Mouse (Mus musculus): Measurements from ENCODE around the gene Ugt1a10.
"Not testable (repeated sequence)": the region's sequence is repeated elsewhere in the genome, so short reads cannot be mapped to it uniquely, and the experiment has no call there.

Gene Ugt1a10

GRCm38 (mm10) chr1:88055088-88055487 lies at the start of gene Ugt1a10:
TSS of gene Ugt1a10 (plus strand) at chr1:88055388.
- no peak for DNase-seq (ENCODE audit: low spot score in 2 of 2)

GRCm38 (mm10) chr1:88007692-88008210 lies 47.4 kb upstream of the Ugt1a10 start:
- DNase-seq (ENCODE audit: low spot score in 2 of 2): no peak

GRCm38 (mm10) chr1:88008211-88008697 lies 46.9 kb upstream of the Ugt1a10 start, which contains the start of gene Usp40:
TSS of gene Usp40 (minus strand) at chr1:88008551.
- DNase-seq (ENCODE audit: low spot score in 2 of 2): peak; percentile 46 to 76

- no peak for DNase-seq (ENCODE audit: low spot score in 2 of 2)
These were observed 46.5 kb upstream of the Ugt1a10 start for GRCm38 (mm10) chr1:88008735-88009134.

- DNase-seq (ENCODE audit: low spot score in 2 of 2): no peak
These were observed 45.7 kb upstream of the Ugt1a10 start for GRCm38 (mm10) chr1:88009521-88009920.

GRCm38 (mm10) chr1:88013726-88014125 lies 41.5 kb upstream of the Ugt1a10 start:
- DNase-seq (ENCODE audit: low spot score in 2 of 2): no peak

GRCm38 (mm10) chr1:88014194-88014593 lies 41.0 kb upstream of the Ugt1a10 start:
- no peak for DNase-seq (ENCODE audit: low spot score in 2 of 2)

GRCm38 (mm10) chr1:88014671-88015070 lies 40.5 kb upstream of the Ugt1a10 start:
- DNase-seq (ENCODE audit: low spot score in 2 of 2): no peak

GRCm38 (mm10) chr1:88015371-88015770 lies 39.8 kb upstream of the Ugt1a10 start:
- DNase-seq (ENCODE audit: low spot score in 2 of 2): no peak

GRCm38 (mm10) chr1:88025244-88025643 lies 29.9 kb upstream of the Ugt1a10 start:
- DNase-seq (ENCODE audit: low spot score in 2 of 2): not testable (repeated sequence)

GRCm38 (mm10) chr1:88043044-88043443 lies 12.1 kb upstream of the Ugt1a10 start:
- DNase-seq (ENCODE audit: low spot score in 2 of 2): not testable (repeated sequence)

GRCm38 (mm10) chr1:88044832-88045437 lies 10.3 kb upstream of the Ugt1a10 start:
- DNase-seq (ENCODE audit: low spot score in 2 of 2): not testable (repeated sequence)

- not testable (repeated sequence) for DNase-seq (ENCODE audit: low spot score in 2 of 2)
These were observed 7.8 kb upstream of the Ugt1a10 start for GRCm38 (mm10) chr1:88047408-88047807.

GRCm38 (mm10) chr1:88066472-88067102 lies 11.4 kb downstream of the Ugt1a10 start:
- not testable (repeated sequence) for DNase-seq (ENCODE audit: low spot score in 2 of 2)

- no peak for DNase-seq (ENCODE audit: low spot score in 2 of 2)
These were observed 15.3 kb downstream of the Ugt1a10 start, which contains the start of gene Ugt1a9 for GRCm38 (mm10) chr1:88070495-88070894. TSS of gene Ugt1a9 (plus strand) at chr1:88070800.

- DNase-seq (ENCODE audit: low spot score in 2 of 2): no peak
These were observed 15.7 kb downstream of the Ugt1a10 start for GRCm38 (mm10) chr1:88070902-88071301.

GRCm38 (mm10) chr1:88074471-88074870 lies 19.3 kb downstream of the Ugt1a10 start:
- no peak for DNase-seq (ENCODE audit: low spot score in 2 of 2)

GRCm38 (mm10) chr1:88077128-88077527 lies 21.9 kb downstream of the Ugt1a10 start:
- no peak for DNase-seq (ENCODE audit: low spot score in 2 of 2)

GRCm38 (mm10) chr1:88081670-88082069 lies 26.5 kb downstream of the Ugt1a10 start:
- DNase-seq (ENCODE audit: low spot score in 2 of 2): no peak

- DNase-seq (ENCODE audit: low spot score in 2 of 2): no peak
These were observed 30.9 kb downstream of the Ugt1a10 start for GRCm38 (mm10) chr1:88086125-88086524.

- DNase-seq (ENCODE audit: low spot score in 2 of 2): no peak
These were observed 32.3 kb downstream of the Ugt1a10 start, which contains the start of gene Ugt1a8 for GRCm38 (mm10) chr1:88087513-88087912. TSS of gene Ugt1a8 (plus strand) at chr1:88087813.

- DNase-seq (ENCODE audit: low spot score in 2 of 2): peak; percentile 33 to 64
These were observed 37.2 kb downstream of the Ugt1a10 start for GRCm38 (mm10) chr1:88092341-88092740.

GRCm38 (mm10) chr1:88094270-88094676 lies 39.1 kb downstream of the Ugt1a10 start:
- not testable (repeated sequence) for DNase-seq (ENCODE audit: low spot score in 2 of 2)
